Mouse (Mus musculus) ES-Bruce4 (cell line): ENCODE data around the gene Cd44. TPM values are rescaled to one million over a fixed set of nuclear protein-coding genes. Genes with fewer than 3 reads are reported as not detected.

ENCODE experiments used
- H3K27ac ChIP-seq: 2 replicates; pipeline ENCODE4 v1.5.1; 2012; ENCODE audit warnings: low read length, inconsistent platforms; ENCODE audit not compliant: insufficient read depth
- H3K27me3 ChIP-seq: 2 replicates; pipeline ENCODE4 v1.6.1; 2012; ENCODE audit warnings: mild to moderate bottlenecking, low read length, inconsistent platforms; ENCODE audit not compliant: control insufficient read depth, poor library complexity, insufficient read depth, severe bottlenecking
- H3K36me3 ChIP-seq: 2 replicates; pipeline ENCODE4 v1.6.1; 2012; ENCODE audit warnings: inconsistent platforms, mild to moderate bottlenecking, low read length, moderate library complexity; ENCODE audit not compliant: control insufficient read depth, poor library complexity, insufficient read depth, severe bottlenecking
- H3K4me1 ChIP-seq: one replicate; pipeline ENCODE4 v1.8.1; 2011; ENCODE audit warnings: low read length; ENCODE audit not compliant: control insufficient read depth, insufficient read depth
- H3K4me3 ChIP-seq: 2 replicates; pipeline ENCODE4 v1.5.1; 2011; ENCODE audit warnings: low read depth, mild to moderate bottlenecking, low read length
- H3K9ac ChIP-seq: 2 replicates; pipeline ENCODE4 v1.6.1; 2012; ENCODE audit warnings: low read depth, mild to moderate bottlenecking, inconsistent platforms; ENCODE audit not compliant: poor library complexity, severe bottlenecking
- H3K9me3 ChIP-seq: replicated peaks from 2 replicates; pipeline ENCODE4 v1.6.1; 2012; ENCODE audit warnings: mild to moderate bottlenecking, low read length, inconsistent platforms; ENCODE audit not compliant: control insufficient read depth, poor library complexity, insufficient read depth, severe bottlenecking
- CTCF ChIP-seq: IDR thresholded peaks from one replicate; pipeline ENCODE4 v1.8.1; 2011; ENCODE audit warnings: low read depth, low read length
- EP300 ChIP-seq: IDR thresholded peaks from 2 replicates; pipeline ENCODE4 v1.6.1; 2011; ENCODE audit warnings: low read depth, low read length; ENCODE audit not compliant: insufficient read depth
- POLR2A ChIP-seq: IDR thresholded peaks from one replicate; pipeline ENCODE4 v1.8.1; 2011; ENCODE audit warnings: low read length; ENCODE audit not compliant: insufficient read depth
- polyA plus RNA-seq: library from polyadenylated mRNA; stranded (reverse); fragments of >200 nt; gene quantifications from 2 replicates; pipeline ENCODE4 v1.2.4, GENCODE M21; 2011; ENCODE audit warnings: low read depth; ENCODE audit not compliant: missing spikeins, insufficient read depth, insufficient read length

The Cd44 gene
- polyA plus RNA-seq, 1 experiment, result 6.6 TPM

- Histone ChIP-seq H3K4me3 (no peak overlapping the region), H3K27me3 (no peaks in the 10 kb centered on the region), H3K36me3 (no peaks in the 10 kb centered on the region), H3K9me3 (no peaks in the 10 kb centered on the region), H3K27ac (no peak overlapping the region), H3K4me1 (no peaks in the 10 kb centered on the region), H3K9ac (no peak overlapping the region)
- TF ChIP-seq EP300 (no peak), CTCF (no peak)
Measured at GRCm38 (mm10) chr2:102772276-102772675, 129.2 kb downstream of the Cd44 start.

- Histone ChIP-seq H3K27ac (no peak overlapping the region), H3K4me1 (no peaks in the 10 kb centered on the region)
- TF ChIP-seq POLR2A, result no peak
- no peak for TF ChIP-seq EP300
- TF ChIP-seq CTCF, result no peak
Measured at GRCm38 (mm10) chr2:102771304-102771703, 130.2 kb downstream of the Cd44 start.

GRCm38 (mm10) chr2:102768267-102768666, 133.2 kb downstream of the Cd44 start:
- Histone ChIP-seq H3K4me1 (no peaks in the 10 kb centered on the region), H3K27me3 (no peaks in the 10 kb centered on the region), H3K36me3 (no peaks in the 10 kb centered on the region), H3K9ac (no peak overlapping the region), H3K4me3 (no peak overlapping the region), H3K9me3 (no peaks in the 10 kb centered on the region), H3K27ac (no peak overlapping the region)
- TF ChIP-seq EP300 (no peak), CTCF (no peak), POLR2A (no peak)

More at GRCm38 (mm10) chr2:102771304-102771703, 130.2 kb downstream of the Cd44 start:
- Histone ChIP-seq H3K4me3 (no peak overlapping the region), H3K36me3 (no peaks in the 10 kb centered on the region), H3K9me3 (no peaks in the 10 kb centered on the region), H3K27me3 (no peaks in the 10 kb centered on the region), H3K9ac (no peak overlapping the region)

GRCm38 (mm10) chr2:102764602-102765374, 136.7 kb downstream of the Cd44 start:
- H3K27me3 ChIP-seq, result no peaks in the 10 kb centered on the region
- no peaks in the 10 kb centered on the region for H3K9me3 ChIP-seq
- H3K9ac ChIP-seq, result no peak overlapping the region
- H3K36me3 ChIP-seq, result no peaks in the 10 kb centered on the region
- TF ChIP-seq POLR2A (no peak), EP300 (no peak), CTCF (no peak)
- no peaks in the 10 kb centered on the region for H3K4me1 ChIP-seq
- no peak overlapping the region for H3K4me3 ChIP-seq
- no peak overlapping the region for H3K27ac ChIP-seq

- no peak for TF ChIP-seq CTCF
- no peak for TF ChIP-seq EP300
- no peak for TF ChIP-seq POLR2A
- Histone ChIP-seq H3K9ac (no peak overlapping the region), H3K27me3 (no peaks in the 10 kb centered on the region), H3K36me3 (no peaks in the 10 kb centered on the region), H3K9me3 (no peaks in the 10 kb centered on the region), H3K4me3 (no peak overlapping the region), H3K4me1 (no peaks in the 10 kb centered on the region), H3K27ac (no peak overlapping the region)
Measured at GRCm38 (mm10) chr2:102763991-102764390, 137.5 kb downstream of the Cd44 start.

GRCm38 (mm10) chr2:102763176-102763575, 138.3 kb downstream of the Cd44 start:
- Histone ChIP-seq H3K4me3 (no peak overlapping the region), H3K9me3 (no peaks in the 10 kb centered on the region), H3K27ac (no peak overlapping the region), H3K27me3 (no peaks in the 10 kb centered on the region), H3K9ac (no peak overlapping the region), H3K4me1 (no peaks in the 10 kb centered on the region), H3K36me3 (no peaks in the 10 kb centered on the region)
- TF ChIP-seq POLR2A (no peak), CTCF (no peak), EP300 (no peak)

Other genes with a start within 250 kb of the Cd44 start
- 0.09 and 1.3 TPM in 2 replicates for gene Slc1a2, start 243.0 kb downstream of the Cd44 start, polyA plus RNA-seq
- gene Pdhx, start 171.8 kb upstream of the Cd44 start, polyA plus RNA-seq, result 16.7 and 19.5 TPM in 2 replicates
- gene Apip, start 172.0 kb upstream of the Cd44 start, polyA plus RNA-seq, result 18.6 TPM in 2 replicates